Mouse (Mus musculus): ENCODE measurements around the gene Slc1a3.
"Not testable (repeated sequence)": the region's sequence is repeated elsewhere in the genome, so short reads cannot be mapped to it uniquely, and the experiment has no call there.

The Slc1a3 gene

GRCm38 (mm10) chr15:8706613-8707012 lies 4.0 kb downstream of the Slc1a3 start:
- DNase-seq (ENCODE audit: low spot score in 2 of 2), result no peak

GRCm38 (mm10) chr15:8706178-8706577 lies 4.4 kb downstream of the Slc1a3 start:
- DNase-seq (ENCODE audit: low spot score in 2 of 2), result peak; percentile 37 to 46

GRCm38 (mm10) chr15:8705560-8705959 lies 5.0 kb downstream of the Slc1a3 start:
- DNase-seq (ENCODE audit: low spot score in 2 of 2), result not testable (repeated sequence)

- DNase-seq (ENCODE audit: low spot score in 2 of 2), result no peak
Measured at GRCm38 (mm10) chr15:8697976-8698375, 12.6 kb downstream of the Slc1a3 start.

GRCm38 (mm10) chr15:8697500-8697899 lies 13.1 kb downstream of the Slc1a3 start:
- DNase-seq (ENCODE audit: low spot score in 2 of 2), result peak in 1 of 2 experiments; percentile 22

- DNase-seq (ENCODE audit: low spot score in 2 of 2), result not testable (repeated sequence)
Measured at GRCm38 (mm10) chr15:8690141-8690540, 20.4 kb downstream of the Slc1a3 start.

- DNase-seq (ENCODE audit: low spot score in 2 of 2), result no peak
Measured at GRCm38 (mm10) chr15:8686846-8687245, 23.7 kb downstream of the Slc1a3 start.

GRCm38 (mm10) chr15:8685506-8685905 lies 25.1 kb downstream of the Slc1a3 start:
- no peak for DNase-seq (ENCODE audit: low spot score in 2 of 2)

- DNase-seq (ENCODE audit: low spot score in 2 of 2), result no peak
Measured at GRCm38 (mm10) chr15:8684263-8684662, 26.3 kb downstream of the Slc1a3 start.

- no peak for DNase-seq (ENCODE audit: low spot score in 2 of 2)
Measured at GRCm38 (mm10) chr15:8682871-8683270, 27.7 kb downstream of the Slc1a3 start.

- no peak for DNase-seq (ENCODE audit: low spot score in 2 of 2)
Measured at GRCm38 (mm10) chr15:8682421-8682820, 28.1 kb downstream of the Slc1a3 start.

GRCm38 (mm10) chr15:8681971-8682370 lies 28.6 kb downstream of the Slc1a3 start:
- DNase-seq (ENCODE audit: low spot score in 2 of 2), result no peak

- no peak for DNase-seq (ENCODE audit: low spot score in 2 of 2)
Measured at GRCm38 (mm10) chr15:8681009-8681408, 29.6 kb downstream of the Slc1a3 start.

GRCm38 (mm10) chr15:8676959-8677358 lies 33.6 kb downstream of the Slc1a3 start:
- DNase-seq (ENCODE audit: low spot score in 2 of 2), result no peak

GRCm38 (mm10) chr15:8676211-8676691 lies 34.3 kb downstream of the Slc1a3 start:
- no peak for DNase-seq (ENCODE audit: low spot score in 2 of 2)

GRCm38 (mm10) chr15:8675616-8676015 lies 34.9 kb downstream of the Slc1a3 start:
- no peak for DNase-seq (ENCODE audit: low spot score in 2 of 2)

- no peak for DNase-seq (ENCODE audit: low spot score in 2 of 2)
Measured at GRCm38 (mm10) chr15:8672532-8672931, 38.0 kb downstream of the Slc1a3 start.

- no peak for DNase-seq (ENCODE audit: low spot score in 2 of 2)
Measured at GRCm38 (mm10) chr15:8667849-8668522, 42.6 kb downstream of the Slc1a3 start.

GRCm38 (mm10) chr15:8665675-8666350 lies 44.8 kb downstream of the Slc1a3 start:
- DNase-seq (ENCODE audit: low spot score in 2 of 2), result no peak

- DNase-seq (ENCODE audit: low spot score in 2 of 2), result peak; percentile 59 to 63
Measured at GRCm38 (mm10) chr15:8663348-8664099, 47.0 kb downstream of the Slc1a3 start.

- DNase-seq (ENCODE audit: low spot score in 2 of 2), result no peak
Measured at GRCm38 (mm10) chr15:8661856-8662255, 48.7 kb downstream of the Slc1a3 start.

GRCm38 (mm10) chr15:8659977-8660376 lies 50.6 kb downstream of the Slc1a3 start:
- DNase-seq (ENCODE audit: low spot score in 2 of 2), result no peak

Data from right cerebral cortex, postnatal 36 days (tissue).